Mouse (Mus musculus): ENCODE measurements around the gene Hoxc8.
A peak's percentile ranks its signal among the peaks of the same experiment; 100 is the strongest.

Hoxc8 gene

DNA sequence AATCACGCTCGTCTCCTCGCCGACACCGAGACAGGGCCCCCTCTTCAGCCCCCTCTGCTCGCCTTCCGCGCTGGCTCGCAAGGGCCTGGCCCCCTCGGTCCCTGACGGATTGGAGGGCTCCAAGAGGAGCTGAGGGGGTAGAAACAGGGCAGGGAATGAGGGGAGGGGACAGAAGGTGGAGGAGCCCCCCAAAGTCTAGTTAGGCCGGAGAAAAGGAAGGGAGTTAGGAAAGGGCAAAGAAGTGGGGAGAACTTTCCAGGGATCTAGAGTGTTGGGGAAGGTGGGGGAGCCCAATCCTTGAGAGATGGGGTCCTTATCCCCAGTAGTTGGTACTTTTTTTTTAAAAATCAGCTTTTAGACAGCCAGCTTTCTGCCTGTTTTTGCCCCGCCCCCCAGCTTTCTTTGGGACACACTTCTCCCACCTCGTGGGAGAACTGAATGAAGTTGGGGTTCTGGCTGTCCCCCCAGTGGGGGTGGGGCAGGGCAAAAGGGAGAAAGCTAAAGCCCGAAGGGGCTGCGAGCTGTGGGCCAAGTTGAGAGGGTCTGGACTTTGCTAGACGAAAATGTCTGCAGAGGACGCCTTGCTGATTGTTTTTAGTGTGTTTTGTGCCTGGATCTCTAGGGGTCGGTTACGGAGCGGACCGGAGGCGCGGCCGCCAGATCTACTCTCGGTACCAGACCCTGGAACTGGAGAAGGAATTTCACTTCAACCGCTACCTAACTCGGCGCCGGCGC lies 19.9 kb downstream of the Hoxc8 start:
- DNase-seq = peak; percentile 55 to 69

- peak; percentile 32 to 49 for DNase-seq
These were observed 20.6 kb downstream of the Hoxc8 start for GRCm38 (mm10) chr15:103010847-103011555.

- peak; percentile 68 to 74 for DNase-seq
These were observed 21.6 kb downstream of the Hoxc8 start for GRCm38 (mm10) chr15:103011928-103012486.

- peak; percentile 74 to 80 for DNase-seq
These were observed 23.0 kb downstream of the Hoxc8 start for GRCm38 (mm10) chr15:103013238-103013984.

GRCm38 (mm10) chr15:103014166-103015008 lies 24.0 kb downstream of the Hoxc8 start:
- peak; percentile 77 to 86 for DNase-seq

DNA sequence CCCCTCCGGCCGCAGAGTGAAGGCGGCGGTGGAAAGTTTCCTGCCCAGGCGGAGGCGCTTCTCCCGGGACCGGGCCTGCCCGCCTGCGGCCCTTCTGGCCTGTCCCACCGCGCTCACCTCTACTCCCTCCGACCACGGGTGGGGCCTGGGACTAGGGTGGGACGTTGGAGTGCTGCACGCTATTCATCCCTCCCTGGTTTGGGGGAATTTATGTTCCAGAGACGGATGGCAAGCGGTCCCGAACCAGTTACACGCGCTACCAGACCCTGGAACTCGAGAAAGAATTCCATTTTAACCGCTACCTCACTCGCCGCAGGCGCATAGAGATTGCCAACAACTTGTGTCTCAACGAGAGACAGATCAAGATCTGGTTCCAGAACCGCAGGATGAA lies 24.6 kb downstream of the Hoxc8 start:
- DNase-seq = peak; percentile 55 to 73

- DNase-seq = peak; percentile 52 to 68
These were observed 25.2 kb downstream of the Hoxc8 start for GRCm38 (mm10) chr15:103015406-103016166.

GRCm38 (mm10) chr15:103018636-103019035 lies 28.2 kb downstream of the Hoxc8 start, which contains the start of gene Hoxc4:
Gene Hoxc4, plus strand, starts transcription at chr15:103018934.
- DNase-seq = peak; percentile 36 to 54

GRCm38 (mm10) chr15:103020899-103021418 lies 30.6 kb downstream of the Hoxc8 start:
- no peak for DNase-seq

DNA sequence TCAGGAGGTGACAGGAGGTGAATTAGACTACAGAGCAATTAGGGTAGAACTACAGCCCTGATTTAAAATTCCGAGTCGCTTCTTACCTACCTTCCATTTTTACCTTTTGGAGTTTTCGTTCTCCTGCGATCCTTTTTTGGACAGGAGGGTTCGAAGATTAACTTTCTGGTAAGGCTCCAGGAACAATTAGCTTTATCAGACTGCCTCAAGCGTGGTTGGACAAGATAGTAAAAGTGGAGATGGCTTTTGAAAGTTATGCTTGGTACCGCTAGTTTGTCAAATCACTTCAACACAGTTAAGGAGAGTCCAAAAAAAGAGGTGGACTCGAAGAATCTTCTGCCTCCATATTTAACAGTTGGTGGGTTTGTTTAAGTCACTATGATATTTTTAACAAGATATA lies 31.1 kb downstream of the Hoxc8 start:
- no peak for DNase-seq

GRCm38 (mm10) chr15:103024131-103024530 lies 33.7 kb downstream of the Hoxc8 start:
- DNase-seq = no peak

DNA sequence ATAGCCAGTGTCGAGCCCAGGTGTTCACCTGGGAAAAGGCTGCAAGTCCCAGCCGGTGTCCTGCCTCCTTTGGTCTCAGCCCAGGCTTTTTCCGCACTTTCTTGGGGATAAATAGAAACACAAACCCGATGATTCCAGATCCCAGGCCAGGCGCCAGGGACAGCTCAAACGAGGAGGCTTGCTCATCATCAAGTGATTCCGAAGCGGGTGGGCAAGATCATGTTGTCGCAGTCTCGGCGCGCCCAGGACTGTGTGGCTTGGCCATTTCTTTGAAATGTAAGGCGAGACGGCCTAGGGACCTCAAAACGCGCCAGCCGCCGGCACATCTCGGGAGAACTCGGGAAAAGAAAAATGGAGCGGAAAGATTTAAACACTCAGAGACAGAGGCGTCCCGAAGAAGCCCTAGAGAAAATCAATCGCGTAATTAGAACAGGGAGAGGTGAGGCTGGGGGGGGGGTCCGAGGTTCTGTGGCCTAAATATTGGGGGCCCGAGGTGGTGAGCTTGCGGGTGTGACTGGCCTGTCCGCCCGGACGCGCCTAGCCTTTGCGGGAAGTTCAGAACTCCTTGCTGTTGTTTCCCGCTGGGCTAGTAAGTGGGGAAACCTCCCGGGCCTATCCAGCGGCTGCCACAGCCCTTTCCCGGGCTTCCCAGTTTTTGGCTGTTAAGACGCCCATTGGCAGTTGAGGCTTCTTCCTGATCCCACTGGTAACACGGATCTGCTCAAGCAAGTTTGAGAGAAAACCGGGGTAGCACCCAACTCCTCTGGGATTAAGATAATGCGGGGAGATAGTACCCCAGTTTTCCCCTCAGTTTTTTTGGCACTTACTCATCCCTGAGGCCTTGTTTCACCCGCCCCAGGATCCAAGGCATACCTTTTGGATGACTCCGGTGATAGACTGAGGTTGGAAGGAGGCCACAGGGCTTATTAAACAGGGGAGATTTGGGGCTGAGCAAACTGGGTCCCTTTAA lies 37.1 kb downstream of the Hoxc8 start:
- DNase-seq = peak; percentile 33 to 56

- no peak for DNase-seq
These were observed 38.6 kb downstream of the Hoxc8 start for GRCm38 (mm10) chr15:103028916-103029512.

- no peak for DNase-seq
These were observed 39.7 kb downstream of the Hoxc8 start for GRCm38 (mm10) chr15:103030142-103030541.

DNA sequence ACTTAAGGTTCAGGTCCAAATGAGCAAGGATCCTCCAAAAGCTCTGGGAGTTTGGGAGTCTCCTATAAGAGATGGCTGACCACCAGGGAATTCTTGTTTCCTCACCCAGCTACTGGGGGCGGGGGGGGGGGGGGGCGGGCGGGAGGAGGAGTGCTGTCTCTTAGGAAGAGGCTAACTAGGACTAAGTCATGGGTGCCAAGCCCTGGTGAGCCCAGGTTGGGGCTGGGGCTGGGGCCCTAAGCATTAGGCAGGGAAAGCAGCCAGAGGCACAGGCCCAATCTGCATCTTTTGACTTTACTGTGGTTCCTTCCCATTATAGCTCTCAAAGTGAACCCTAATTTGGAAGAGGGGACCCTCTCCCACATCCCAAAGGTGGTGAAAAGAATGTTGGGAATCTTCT lies 41.8 kb downstream of the Hoxc8 start:
- peak in 1 of 2 experiments; percentile 21 for DNase-seq

DNA sequence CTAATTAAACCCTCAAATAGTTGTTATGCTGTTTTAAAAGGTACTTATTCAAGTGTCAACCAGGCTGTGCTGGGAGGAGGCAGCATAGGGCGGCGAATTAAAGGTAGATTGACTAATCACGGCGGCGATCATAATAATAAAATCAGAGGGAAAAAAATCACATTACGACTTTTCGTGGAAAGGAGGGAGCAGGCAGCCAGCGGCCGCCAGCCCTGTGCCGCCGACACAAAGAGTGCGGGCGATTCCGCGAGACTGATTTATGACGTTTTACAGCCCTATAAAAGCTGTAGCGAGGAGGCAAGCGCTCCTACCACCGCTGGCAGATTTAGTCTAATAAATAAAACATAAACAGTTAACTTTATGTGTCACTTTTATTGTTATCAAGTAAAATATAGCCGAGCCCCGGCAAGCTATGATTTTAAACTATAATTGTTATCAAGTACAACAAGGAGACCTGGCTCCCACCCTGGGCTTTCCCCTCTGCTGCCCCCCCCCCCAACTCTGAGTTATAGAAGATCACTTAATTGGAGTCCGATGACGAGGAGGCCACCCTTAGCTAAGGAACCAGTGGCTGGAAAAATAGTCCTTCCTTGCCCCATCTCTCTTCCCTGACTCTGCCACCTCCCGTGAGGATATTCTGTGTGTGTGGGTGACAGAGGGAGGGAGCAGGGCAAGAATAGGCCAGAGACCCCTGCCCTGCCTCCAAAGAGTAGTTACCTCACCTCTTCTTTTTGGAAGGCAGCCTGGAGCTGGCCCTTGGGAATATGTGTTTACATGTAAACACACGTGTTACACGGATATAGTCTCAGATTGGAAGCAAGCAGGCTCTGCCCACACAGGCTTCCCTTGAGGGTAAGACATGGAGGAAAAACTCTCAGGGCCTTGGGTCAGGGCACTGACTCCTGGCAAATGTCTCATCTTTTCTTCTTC lies 42.5 kb downstream of the Hoxc8 start:
- peak; percentile 62 to 70 for DNase-seq

GRCm38 (mm10) chr15:103034043-103034806 lies 43.8 kb downstream of the Hoxc8 start:
- peak; percentile 63 to 76 for DNase-seq

All from kidney, postnatal 4 days (tissue).